Mouse (Mus musculus): ENCODE data around the gene Pkib.

The Pkib gene

DNA sequence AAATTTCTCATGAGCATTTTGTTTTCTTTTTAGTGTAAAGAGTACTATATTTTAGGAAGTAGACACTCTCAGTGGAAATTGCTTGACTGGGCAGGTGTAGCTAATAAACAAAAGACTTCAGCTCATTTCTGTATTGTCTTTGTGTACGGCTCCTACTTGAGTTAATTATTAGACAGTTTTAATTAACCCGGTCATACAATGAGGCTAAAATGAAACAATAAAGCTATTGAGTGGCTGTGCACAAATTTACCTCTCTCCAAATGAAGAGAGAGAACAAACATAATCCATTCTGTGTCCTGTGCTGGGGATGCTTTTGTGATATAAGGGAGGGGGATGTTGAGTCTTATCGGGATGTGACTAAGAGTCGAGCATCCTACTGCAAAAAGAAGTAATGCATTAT is 109.0 kb downstream of the Pkib start:
- DNase-seq (ENCODE audit: low spot score) = no peak

DNA sequence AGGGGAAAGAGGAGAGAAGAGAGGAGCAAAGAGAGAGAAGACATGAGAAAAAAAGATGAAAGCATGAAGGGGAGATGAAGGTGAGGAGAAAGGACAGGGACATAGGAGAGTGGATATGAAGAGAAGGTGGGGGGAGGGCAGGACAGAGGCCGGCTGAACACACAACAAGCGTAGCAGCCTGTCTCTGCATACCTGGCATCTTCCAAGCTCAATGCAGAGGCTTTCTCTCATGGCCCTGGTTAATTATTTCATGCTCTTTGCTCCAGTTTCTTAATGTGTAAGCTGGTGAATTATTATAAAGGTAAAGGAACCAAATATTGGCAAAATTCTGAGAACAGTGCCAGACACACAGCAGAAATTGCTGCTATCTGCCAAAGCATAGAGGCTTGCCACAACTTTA is 109.6 kb downstream of the Pkib start:
- no peak for DNase-seq (ENCODE audit: low spot score)

DNA sequence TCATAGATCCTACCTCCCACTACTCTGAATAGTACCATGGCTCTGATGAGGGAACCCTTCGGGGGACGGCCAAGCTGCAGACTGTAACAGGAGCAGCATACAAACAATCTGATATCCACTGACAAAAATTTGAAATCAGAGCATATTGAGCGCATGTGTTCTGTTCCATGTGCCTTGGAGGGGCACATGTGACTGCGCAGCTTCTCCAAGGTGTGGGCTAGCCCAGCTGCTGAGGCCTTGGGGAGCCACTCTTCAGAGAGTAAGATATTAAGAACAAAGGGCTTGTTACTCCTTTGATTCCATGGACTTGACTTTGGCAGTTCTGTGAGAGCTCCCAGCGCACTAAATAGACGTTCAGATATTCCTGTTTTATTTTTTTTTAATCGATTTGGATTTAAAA is 111.3 kb downstream of the Pkib start:
- DNase-seq (ENCODE audit: low spot score) = no peak

GRCm38 (mm10) chr10:57743606-57744016 is 111.8 kb downstream of the Pkib start:
- peak; percentile 44 for DNase-seq (ENCODE audit: low spot score)

DNA sequence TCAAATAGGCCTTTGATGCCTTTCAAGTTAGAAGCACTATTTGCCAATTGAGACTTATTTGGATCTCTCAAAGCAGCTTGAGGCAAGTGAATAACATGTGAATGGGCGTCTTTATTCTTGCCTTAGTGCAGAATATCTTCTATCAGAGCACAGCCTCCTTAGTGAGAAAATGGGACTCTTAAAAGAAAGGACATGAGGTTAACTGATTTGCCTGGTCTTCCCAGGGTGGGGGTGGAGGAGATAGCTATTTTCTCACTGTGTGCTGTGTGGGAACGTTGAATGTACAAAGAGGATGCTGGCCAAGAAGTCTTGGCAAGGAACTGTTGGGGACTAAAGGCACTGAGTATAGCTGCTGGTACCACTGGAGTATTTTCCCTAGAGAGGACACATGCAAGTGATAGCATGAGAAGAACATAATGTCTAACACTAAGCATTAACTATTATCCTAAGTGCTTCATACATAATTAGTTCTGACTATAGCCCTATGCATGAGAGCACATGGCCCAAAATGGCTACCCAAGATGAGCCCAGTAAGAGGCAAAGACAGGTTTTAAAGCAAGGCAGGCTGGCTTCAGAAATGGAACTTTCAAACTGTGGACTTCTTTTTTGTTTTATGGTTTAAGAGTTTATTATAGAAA is 112.5 kb downstream of the Pkib start:
- DNase-seq (ENCODE audit: low spot score) = no peak

DNA sequence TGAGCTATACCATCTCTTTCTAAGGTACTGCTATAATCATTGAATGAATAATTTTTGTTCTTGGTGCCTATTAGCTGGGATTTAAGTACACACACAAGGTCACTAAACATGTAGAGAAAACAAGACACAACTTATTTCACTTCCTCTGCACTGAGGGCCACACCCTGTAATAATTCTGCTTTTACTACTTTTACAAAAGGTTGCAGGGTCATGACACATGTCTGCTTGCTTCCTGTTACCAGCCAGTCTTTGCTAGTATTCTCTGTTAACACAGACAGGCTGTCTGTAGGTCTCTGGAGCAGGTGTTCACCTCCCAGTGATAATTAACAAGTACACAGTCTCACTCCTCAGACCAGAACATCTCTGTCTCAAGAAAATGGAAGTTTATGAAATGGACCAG is 113.7 kb downstream of the Pkib start:
- no peak for DNase-seq (ENCODE audit: low spot score)

DNA sequence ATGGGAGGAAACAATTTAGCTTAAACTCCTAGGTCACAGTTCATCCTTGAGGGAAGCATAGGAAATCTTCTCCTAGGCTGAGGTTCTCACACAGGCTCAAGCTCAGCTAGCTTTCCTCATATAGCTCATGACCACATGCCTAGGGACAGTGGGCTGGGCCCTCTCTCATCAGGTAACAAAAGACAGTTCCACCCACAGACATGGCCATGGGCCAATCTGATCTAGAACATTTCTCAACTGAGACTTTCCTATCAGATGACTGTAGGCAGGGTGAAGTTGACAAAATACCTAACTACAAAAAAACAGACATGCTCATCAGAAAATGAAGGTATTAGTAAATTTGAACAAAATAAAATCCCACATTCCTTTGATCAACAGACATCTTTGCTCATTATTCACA is 115.3 kb downstream of the Pkib start:
- no peak for DNase-seq (ENCODE audit: low spot score)

DNA sequence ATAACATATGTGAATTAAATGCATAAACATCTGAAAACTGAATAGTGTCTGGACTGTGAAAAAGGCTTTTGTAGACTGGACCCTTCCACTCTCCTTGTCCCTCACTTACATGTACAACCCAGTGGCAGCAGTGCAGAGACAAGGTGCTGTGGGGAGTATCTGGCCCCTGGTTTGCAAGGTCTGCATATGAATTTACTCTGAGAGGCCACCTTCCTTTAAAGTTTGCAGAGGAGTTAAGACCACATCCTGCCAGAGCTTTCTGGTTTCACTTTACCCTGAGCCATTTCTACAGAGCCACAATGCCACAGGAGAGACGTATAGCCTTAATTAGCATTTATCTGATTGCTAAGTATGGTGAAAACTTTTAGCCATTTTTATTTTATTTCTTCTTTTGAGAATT is 121.6 kb downstream of the Pkib start:
- DNase-seq (ENCODE audit: low spot score) = no peak

DNA sequence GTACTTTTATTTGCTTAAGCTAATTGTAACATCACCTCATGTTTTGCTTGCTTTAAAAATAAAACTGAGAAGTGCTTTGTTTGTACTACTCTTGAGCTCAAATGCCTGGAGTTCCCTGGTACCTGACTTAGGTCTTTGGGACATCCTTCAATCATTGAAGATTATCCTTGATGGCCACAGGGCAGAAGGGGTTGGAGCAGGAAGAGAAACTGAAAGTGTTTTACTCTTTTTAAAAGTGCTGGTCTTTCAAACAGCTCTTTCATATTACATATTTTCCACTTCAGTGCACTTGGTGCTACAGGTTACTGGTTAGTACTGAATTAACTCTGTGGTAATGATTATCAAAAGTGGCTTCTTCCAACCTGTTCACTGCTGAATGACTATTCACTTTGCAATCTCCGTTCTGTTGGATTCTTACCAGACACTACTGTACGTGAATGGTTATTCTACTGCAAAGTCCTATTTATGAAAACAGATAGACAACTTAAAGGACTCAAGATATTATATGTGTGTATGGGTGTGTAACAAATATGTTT is 123.5 kb downstream of the Pkib start:
- DNase-seq (ENCODE audit: low spot score) = no peak

- DNase-seq (ENCODE audit: low spot score) = no peak
Observed at GRCm38 (mm10) chr10:57758999-57759398, 127.2 kb downstream of the Pkib start.

- DNase-seq (ENCODE audit: low spot score) = no peak
Observed at GRCm38 (mm10) chr10:57760694-57761093, 128.9 kb downstream of the Pkib start.

DNA sequence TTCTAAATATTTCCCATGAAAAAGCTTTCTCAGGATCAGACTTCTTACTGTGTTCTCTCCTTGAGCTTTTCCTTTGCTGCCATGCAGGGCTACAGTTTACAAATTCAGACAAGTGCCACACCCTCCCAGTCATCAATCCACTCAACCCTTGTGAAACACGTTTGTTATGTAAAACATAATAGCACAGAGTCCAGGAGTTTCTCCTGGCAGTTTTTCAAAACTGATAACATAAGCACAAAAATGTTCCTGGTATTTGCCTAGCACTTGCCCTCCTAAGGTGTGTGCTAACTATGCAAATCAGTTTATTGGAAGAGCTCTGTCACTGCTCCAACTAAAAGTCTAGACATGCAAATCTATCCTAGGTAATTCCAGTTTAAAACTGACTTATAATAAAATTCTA is 131.3 kb downstream of the Pkib start:
- no peak for DNase-seq (ENCODE audit: low spot score)

GRCm38 (mm10) chr10:57783289-57784130 is 151.7 kb downstream of the Pkib start:
- no peak for DNase-seq (ENCODE audit: low spot score)

GRCm38 (mm10) chr10:57784131-57784875 is 152.5 kb downstream of the Pkib start:
- DNase-seq (ENCODE audit: low spot score) = no peak

- no peak for DNase-seq (ENCODE audit: low spot score)
Observed at GRCm38 (mm10) chr10:57784876-57785150, 153.0 kb downstream of the Pkib start, which contains the start of gene Fabp7. Gene Fabp7 (plus strand): TSS chr10:57784881.

DNA sequence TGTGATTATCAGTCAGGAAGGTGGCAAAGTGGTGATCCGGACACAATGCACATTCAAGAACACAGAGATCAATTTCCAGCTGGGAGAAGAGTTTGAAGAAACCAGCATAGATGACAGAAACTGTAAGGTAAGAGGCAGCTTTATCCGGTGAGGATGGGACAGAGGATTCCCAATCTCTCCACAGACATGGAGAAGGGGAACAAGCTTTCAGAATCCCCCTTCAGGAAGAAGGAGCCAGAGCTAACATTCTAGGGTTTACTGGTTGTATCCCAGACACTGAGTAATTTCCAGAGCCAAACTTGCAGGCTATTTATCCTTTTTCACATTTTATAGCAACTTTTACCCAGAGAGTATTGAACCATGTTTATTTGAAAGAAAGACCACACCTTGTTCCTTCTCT is 153.8 kb downstream of the Pkib start:
- DNase-seq (ENCODE audit: low spot score) = no peak
